Mouse (Mus musculus): ENCODE data around the gene Gm29427. TPM values are rescaled to one million over a fixed set of nuclear protein-coding genes. Genes with fewer than 3 reads are reported as not detected.

Gene Gm29427
- polyA plus RNA-seq, 1 experiment = not detected

DNA sequence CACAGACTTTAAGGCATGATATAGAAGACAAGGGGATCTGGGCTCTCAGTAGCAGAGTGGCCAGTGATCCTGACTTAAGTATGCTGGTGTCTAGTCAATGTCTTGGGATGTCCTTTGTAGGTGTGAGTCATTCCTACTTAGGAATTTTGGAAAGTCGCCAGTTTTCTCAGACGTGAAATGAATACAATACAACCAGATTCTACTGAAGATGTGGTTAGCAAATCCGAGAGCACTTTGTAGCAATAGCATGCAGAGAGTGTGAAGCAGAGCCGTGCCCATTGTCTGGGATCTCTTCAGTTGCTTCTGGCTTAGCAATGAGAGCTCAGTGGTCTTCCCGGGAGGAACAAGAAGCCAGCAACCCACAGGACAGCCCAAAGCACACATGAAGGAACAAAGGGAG, 18.9 kb upstream of the Gm29427 start:
- H3K27me3 ChIP-seq (ENCODE audit: control insufficient read depth) = no peaks in the 10 kb centered on the region
- no peaks in the 10 kb centered on the region for H3K9me3 ChIP-seq (ENCODE audit: control insufficient read depth, low read length)
- H3K4me1 ChIP-seq (ENCODE audit: control insufficient read depth) = peaks cover 98% of the 10 kb centered on the region
- peak overlapping the region; percentile 70 for H3K4me3 ChIP-seq (replicated peaks)
- H3K36me3 ChIP-seq (ENCODE audit: control insufficient read depth) = peaks cover 74% of the 10 kb centered on the region
- no peak for TF ChIP-seq GATA1 (IDR thresholded peaks at IDR 0.05; ENCODE audit: low read length)
- no peak for TF ChIP-seq TAL1 (IDR thresholded peaks at IDR 0.05; ENCODE audit: low read length)

DNA sequence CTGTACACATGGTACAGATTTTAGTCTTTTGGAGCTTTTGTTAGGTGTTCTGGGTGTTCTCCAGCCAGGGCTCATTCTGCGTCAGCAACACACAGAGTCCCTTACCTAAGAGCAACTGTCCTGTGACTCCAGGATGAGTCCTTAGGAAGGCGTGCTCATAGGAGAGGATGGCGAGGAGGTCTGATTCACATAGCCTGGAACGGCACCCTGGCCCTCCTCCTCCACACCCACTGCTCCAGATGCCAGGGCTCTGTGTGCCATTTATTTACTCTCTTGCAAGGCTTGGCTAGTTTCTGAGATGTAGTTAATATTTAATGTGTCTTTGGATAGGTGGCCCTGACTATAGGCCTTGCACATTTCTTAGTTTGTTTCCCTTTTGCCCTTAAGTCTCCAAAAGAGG, 18.1 kb upstream of the Gm29427 start:
- peak overlapping the region; percentile 70 for H3K4me3 ChIP-seq (replicated peaks)
- H3K36me3 ChIP-seq (ENCODE audit: control insufficient read depth) = peaks cover 69% of the 10 kb centered on the region
- TF ChIP-seq GATA1 (IDR thresholded peaks at IDR 0.05; ENCODE audit: low read length) = no peak
- TF ChIP-seq TAL1 (IDR thresholded peaks at IDR 0.05; ENCODE audit: low read length) = no peak
- H3K4me1 ChIP-seq (ENCODE audit: control insufficient read depth) = peaks cover 93% of the 10 kb centered on the region
- H3K9me3 ChIP-seq (ENCODE audit: control insufficient read depth, low read length) = no peaks in the 10 kb centered on the region
- no peaks in the 10 kb centered on the region for H3K27me3 ChIP-seq (ENCODE audit: control insufficient read depth)

DNA sequence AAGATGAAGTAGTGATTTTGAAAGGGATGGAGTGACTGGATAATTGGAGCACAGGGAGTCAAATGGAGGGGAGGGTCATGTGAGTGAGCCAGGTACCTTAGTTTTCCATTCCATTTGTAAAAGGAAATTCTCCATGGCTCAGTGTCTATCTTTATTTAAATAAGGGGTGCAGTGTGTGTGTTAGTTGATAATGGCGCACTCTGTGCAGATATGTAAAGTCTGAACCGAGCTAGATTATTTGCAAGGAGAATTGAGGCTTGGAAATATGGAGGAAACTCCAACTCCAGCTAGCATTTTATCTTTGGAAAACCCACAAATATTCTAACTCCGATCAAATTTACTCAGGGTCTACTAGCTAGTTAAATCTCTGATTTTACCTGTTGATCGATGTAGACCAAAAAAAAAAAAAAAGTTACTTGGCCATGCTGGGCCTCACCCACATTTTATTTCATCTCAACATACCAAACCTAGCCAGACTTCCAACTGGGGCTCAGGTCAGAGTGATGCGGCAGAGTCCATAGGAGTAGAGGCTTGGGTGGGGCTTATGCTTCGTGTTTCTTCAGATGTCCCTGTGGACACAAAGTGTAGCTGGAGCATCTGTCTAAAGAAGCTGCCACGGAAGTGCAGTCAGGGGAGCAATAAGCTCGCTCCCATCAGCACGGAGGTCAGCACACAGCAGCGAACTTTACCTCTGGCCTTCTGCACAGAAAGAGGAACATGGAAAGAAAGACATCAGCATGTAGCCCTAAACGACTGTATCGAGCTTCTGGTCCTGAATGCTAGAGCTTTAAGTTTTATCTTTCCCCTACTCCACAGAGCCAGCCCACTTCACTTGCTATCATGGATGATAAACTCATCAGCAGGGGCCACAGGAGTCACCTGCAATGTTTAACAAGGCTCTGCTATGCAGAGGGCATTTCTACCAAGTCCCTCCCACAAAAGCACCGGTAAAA, 17.4 kb upstream of the Gm29427 start:
- Histone ChIP-seq H3K27me3 (ENCODE audit: control insufficient read depth) (no peaks in the 10 kb centered on the region), H3K36me3 (ENCODE audit: control insufficient read depth) (peaks cover 68% of the 10 kb centered on the region), H3K4me3 (replicated peaks) (peak overlapping the region; percentile 70), H3K9me3 (ENCODE audit: control insufficient read depth, low read length) (no peaks in the 10 kb centered on the region), H3K4me1 (ENCODE audit: control insufficient read depth) (peaks cover 86% of the 10 kb centered on the region)
- TF ChIP-seq GATA1 (IDR thresholded peaks at IDR 0.05; ENCODE audit: low read length) (no peak), TAL1 (IDR thresholded peaks at IDR 0.05; ENCODE audit: low read length) (no peak)

DNA sequence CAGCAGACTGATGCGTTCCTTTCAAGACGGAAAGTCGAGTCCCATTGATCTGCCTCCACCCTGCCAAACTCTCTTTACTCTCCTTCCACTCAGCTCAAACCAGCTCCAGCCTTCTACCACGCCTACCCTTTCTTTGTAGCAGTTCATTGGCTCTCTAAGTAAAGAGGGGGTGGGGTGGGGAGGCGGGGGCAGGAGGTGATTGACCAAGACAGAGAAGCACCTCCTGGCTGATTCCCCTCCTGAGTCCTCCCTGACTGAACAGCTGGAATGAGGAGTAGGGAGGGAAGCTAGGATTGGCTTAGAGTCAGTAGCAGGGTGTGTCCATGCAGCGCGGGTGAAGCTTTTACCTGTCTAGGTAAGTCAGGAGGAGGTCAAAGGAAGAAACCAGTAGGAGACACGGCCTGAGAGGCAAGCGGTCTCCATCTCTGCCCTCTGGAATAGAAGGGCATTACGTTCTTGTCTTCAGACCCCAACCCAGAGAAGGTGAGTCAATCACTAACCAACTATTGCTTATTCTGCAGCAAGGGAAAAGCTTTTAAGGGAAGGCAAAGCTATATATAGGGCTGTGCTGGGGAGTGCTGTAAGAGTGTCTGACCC, 16.2 kb upstream of the Gm29427 start, which contains the start of gene AA986860:
Gene AA986860, plus strand, starts transcription at position 236 of the 597 bp plus-strand sequence.
- peaks cover 64% of the 10 kb centered on the region for H3K36me3 ChIP-seq (ENCODE audit: control insufficient read depth)
- peaks cover 78% of the 10 kb centered on the region for H3K4me1 ChIP-seq (ENCODE audit: control insufficient read depth)
- TF ChIP-seq GATA1 (IDR thresholded peaks at IDR 0.05; ENCODE audit: low read length) (no peak), TAL1 (IDR thresholded peaks at IDR 0.05; ENCODE audit: low read length) (no peak)
- H3K9me3 ChIP-seq (ENCODE audit: control insufficient read depth, low read length) = no peaks in the 10 kb centered on the region
- peak within 1 kb of the TSS; percentile 70 for H3K4me3 ChIP-seq (replicated peaks)
- no peaks in the 10 kb centered on the region for H3K27me3 ChIP-seq (ENCODE audit: control insufficient read depth)

DNA sequence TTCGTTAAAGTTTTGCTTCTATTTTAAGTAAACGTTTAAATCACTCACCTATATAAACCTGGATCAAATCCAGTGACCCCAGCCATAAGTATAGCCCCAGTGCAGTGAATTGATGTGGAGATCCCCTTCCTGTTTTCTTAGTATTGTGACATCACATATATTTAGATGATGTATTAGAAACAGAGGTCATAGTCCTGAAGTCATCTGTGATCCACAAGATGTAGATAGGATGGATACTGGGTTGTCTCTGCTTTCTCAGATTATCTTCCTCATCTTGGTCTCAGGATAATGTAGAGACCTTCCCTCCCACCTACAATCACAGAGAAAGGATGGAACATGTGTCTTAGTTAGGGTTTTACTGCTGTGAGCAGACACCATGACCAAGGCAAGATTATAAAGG, 13.6 kb upstream of the Gm29427 start, which contains the start of gene Pfkfb2:
Gene Pfkfb2, minus strand, starts transcription at position 101 of the 400 bp plus-strand sequence.
- peaks cover 61% of the 10 kb centered on the region for H3K4me1 ChIP-seq (ENCODE audit: control insufficient read depth)
- no peak within 1 kb of the TSS for H3K4me3 ChIP-seq (replicated peaks)
- TF ChIP-seq TAL1 (IDR thresholded peaks at IDR 0.05; ENCODE audit: low read length) (no peak), GATA1 (IDR thresholded peaks at IDR 0.05; ENCODE audit: low read length) (no peak)
- no peaks in the 10 kb centered on the region for H3K9me3 ChIP-seq (ENCODE audit: control insufficient read depth, low read length)
- no peaks in the 10 kb centered on the region for H3K27me3 ChIP-seq (ENCODE audit: control insufficient read depth)
- H3K36me3 ChIP-seq (ENCODE audit: control insufficient read depth) = peaks cover 63% of the 10 kb centered on the region

DNA sequence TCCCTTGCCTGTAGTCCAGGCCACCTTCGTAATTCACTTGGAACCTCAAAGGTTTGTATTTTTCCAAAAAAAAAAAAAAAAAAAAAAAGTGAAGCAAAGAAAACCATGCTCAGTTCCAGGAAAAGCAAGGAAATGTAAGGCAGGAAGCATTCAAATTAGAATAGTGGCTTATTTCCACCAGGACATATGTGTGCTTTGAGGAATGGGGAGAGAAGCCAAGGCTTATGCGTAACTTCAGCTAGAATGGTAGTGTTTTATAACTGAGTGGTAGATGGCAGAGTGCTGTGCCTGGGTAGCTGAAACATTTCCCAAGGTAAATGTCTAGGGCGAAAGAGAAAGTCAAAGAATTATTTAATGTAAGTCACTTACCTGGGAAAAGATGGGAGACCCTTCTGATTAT, 13.1 kb upstream of the Gm29427 start:
- H3K4me1 ChIP-seq (ENCODE audit: control insufficient read depth) = peaks cover 57% of the 10 kb centered on the region
- no peak for TF ChIP-seq GATA1 (IDR thresholded peaks at IDR 0.05; ENCODE audit: low read length)
- TF ChIP-seq TAL1 (IDR thresholded peaks at IDR 0.05; ENCODE audit: low read length) = no peak
- no peak overlapping the region for H3K4me3 ChIP-seq (replicated peaks)
- H3K27me3 ChIP-seq (ENCODE audit: control insufficient read depth) = no peaks in the 10 kb centered on the region
- peaks cover 63% of the 10 kb centered on the region for H3K36me3 ChIP-seq (ENCODE audit: control insufficient read depth)
- H3K9me3 ChIP-seq (ENCODE audit: control insufficient read depth, low read length) = no peaks in the 10 kb centered on the region

DNA sequence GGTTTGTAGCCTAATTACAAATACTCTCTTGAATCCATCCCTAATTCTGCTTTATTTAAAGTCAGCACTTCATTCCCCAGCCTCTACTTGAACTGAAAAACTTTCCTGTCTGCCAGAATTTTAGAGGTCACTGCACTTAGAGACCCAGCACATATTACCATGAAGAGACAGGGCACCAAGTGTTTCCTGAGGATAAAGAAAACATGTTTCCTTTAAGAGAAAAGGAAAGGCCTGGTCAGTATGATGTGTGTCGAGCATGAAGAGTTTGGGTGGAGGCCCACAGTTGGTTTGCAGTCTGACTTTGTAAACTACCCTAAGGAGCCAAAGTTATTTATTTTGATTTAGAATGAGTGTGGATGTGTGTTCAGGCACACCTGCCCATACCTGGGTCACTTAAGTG, 12.5 kb upstream of the Gm29427 start:
- Histone ChIP-seq H3K4me3 (replicated peaks) (no peak overlapping the region), H3K27me3 (ENCODE audit: control insufficient read depth) (no peaks in the 10 kb centered on the region), H3K9me3 (ENCODE audit: control insufficient read depth, low read length) (no peaks in the 10 kb centered on the region), H3K36me3 (ENCODE audit: control insufficient read depth) (peaks cover 63% of the 10 kb centered on the region), H3K4me1 (ENCODE audit: control insufficient read depth) (peaks cover 56% of the 10 kb centered on the region)
- TF ChIP-seq GATA1 (IDR thresholded peaks at IDR 0.05; ENCODE audit: low read length) (no peak), TAL1 (IDR thresholded peaks at IDR 0.05; ENCODE audit: low read length) (no peak)

DNA sequence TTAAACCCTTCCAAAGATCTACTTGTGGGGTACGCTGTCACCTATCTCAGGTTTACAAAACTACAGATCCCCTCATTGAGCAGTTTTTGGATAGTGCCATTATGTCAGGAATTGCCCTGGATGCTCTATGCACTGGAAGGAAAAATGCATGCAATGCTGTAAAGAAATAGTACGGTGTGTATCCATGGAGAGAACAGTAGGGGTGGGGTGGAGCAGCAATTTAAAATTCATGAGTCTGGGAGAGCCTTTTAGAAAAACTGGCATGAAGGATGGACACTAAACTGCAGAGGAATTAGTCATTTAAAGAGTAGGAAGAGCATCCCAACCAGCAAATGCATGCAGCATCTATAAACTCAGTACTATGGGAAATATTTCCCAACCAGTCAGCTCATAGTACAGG, 10.8 kb upstream of the Gm29427 start:
- H3K9me3 ChIP-seq (ENCODE audit: control insufficient read depth, low read length) = no peaks in the 10 kb centered on the region

DNA sequence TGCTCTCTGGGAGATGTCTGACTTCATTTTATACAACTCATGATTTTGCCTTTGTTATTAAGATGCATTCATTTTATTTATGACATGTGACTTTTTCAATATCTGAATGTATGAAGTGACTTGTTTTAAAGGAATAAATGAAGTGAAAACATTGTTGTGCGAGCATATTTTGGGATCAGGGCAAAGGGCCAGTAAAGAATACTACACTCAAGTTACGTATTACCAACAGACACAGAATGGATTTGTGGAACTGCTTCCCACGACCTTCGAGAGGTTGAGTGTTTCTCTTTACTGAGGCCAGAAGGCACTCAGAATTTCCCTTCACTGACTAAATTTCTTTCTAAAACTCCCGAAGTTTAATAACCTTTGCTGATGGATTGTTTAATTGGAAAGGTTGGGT, 8.6 kb upstream of the Gm29427 start:
- H3K27me3 ChIP-seq (ENCODE audit: control insufficient read depth) = no peaks in the 10 kb centered on the region
- H3K9me3 ChIP-seq (ENCODE audit: control insufficient read depth, low read length) = no peaks in the 10 kb centered on the region
- peaks cover 85% of the 10 kb centered on the region for H3K36me3 ChIP-seq (ENCODE audit: control insufficient read depth)
- peaks cover 42% of the 10 kb centered on the region for H3K4me1 ChIP-seq (ENCODE audit: control insufficient read depth)
- TF ChIP-seq TAL1 (IDR thresholded peaks at IDR 0.05; ENCODE audit: low read length) = no peak
- no peak for TF ChIP-seq GATA1 (IDR thresholded peaks at IDR 0.05; ENCODE audit: low read length)
- H3K4me3 ChIP-seq (replicated peaks) = no peak overlapping the region

More for the DNA sequence above, 10.8 kb upstream of the Gm29427 start:
- peaks cover 43% of the 10 kb centered on the region for H3K4me1 ChIP-seq (ENCODE audit: control insufficient read depth)
- no peaks in the 10 kb centered on the region for H3K27me3 ChIP-seq (ENCODE audit: control insufficient read depth)
- peaks cover 77% of the 10 kb centered on the region for H3K36me3 ChIP-seq (ENCODE audit: control insufficient read depth)
- no peak for TF ChIP-seq GATA1 (IDR thresholded peaks at IDR 0.05; ENCODE audit: low read length)
- TF ChIP-seq TAL1 (IDR thresholded peaks at IDR 0.05; ENCODE audit: low read length) = no peak
- no peak overlapping the region for H3K4me3 ChIP-seq (replicated peaks)

All from erythroblast, embryonic 14.5 days (primary cell).